Mouse (Mus musculus) lung, embryonic 14.5 days (tissue): ENCODE measurements around the gene Wbp1l. TPM values are rescaled to one million over a fixed set of nuclear protein-coding genes. Genes with fewer than 3 reads are reported as not detected.
A peak's percentile ranks its signal among the peaks of the same experiment; 100 is the strongest.

Experiments used
- ATAC-seq: fragments of 200-750 bp; cut with Nextera tagmentation; 2 replicates; pipeline ENCODE4 v1.8.0; 2017; ENCODE audit warnings: mild to moderate bottlenecking, moderate TSS enrichment, moderate library complexity; ENCODE audit not compliant: insufficient read depth
- DNase-seq: peaks from one replicate; pipeline ENCODE4 v3.0.0-alpha.2; 2015
- H3K27ac ChIP-seq: fragments of 300-500 bp; sonication (generic); 2 replicates; pipeline ENCODE4 v1.5.1; 2014; ENCODE audit warnings: low read depth, mild to moderate bottlenecking, moderate library complexity
- H3K27me3 ChIP-seq: fragments of 300-500 bp; sonication (generic); 2 replicates; pipeline ENCODE4 v1.6.1; 2014; ENCODE audit warnings: low read length, control low read depth; ENCODE audit not compliant: insufficient read depth
- H3K36me3 ChIP-seq: fragments of 300-500 bp; sonication (generic); 2 replicates; pipeline ENCODE4 v1.6.1; 2014; ENCODE audit warnings: control low read depth; ENCODE audit not compliant: insufficient read depth
- H3K4me1 ChIP-seq: fragments of 300-500 bp; sonication (generic); 2 replicates; pipeline ENCODE4 v1.6.1; 2014; ENCODE audit warnings: antibody characterized with exemption, control low read depth; ENCODE audit not compliant: insufficient read depth
- H3K4me2 ChIP-seq: fragments of 300-500 bp; sonication (generic); 2 replicates; pipeline ENCODE4 v1.6.1; 2014; ENCODE audit warnings: mild to moderate bottlenecking
- H3K4me3 ChIP-seq: fragments of 300-500 bp; sonication (generic); 2 replicates; pipeline ENCODE4 v1.5.1; 2014; ENCODE audit warnings: low read depth, low read length
- H3K9ac ChIP-seq: fragments of 300-500 bp; sonication (generic); 2 replicates; pipeline ENCODE4 v1.6.1; 2014
- H3K9me3 ChIP-seq: fragments of 300-500 bp; sonication (generic); 2 replicates; pipeline ENCODE4 v1.6.1; 2016; ENCODE audit warnings: low read depth, low read length, control low read depth
- CTCF ChIP-seq: IDR thresholded peaks from 2 replicates; pipeline ENCODE4 v1.5.1; 2016; ENCODE audit warnings: antibody characterized with exemption, low read depth
- WGBS: fragments of 180-500 bp; shearing (Covaris S2); extraction: QIAGEN DNeasy Blood & Tissue Kit; methylation state at CpG from one replicate; pipeline ENCODE4 v1.1.7; 2014; 5-methylcytosine and 5-hydroxymethylcytosine counted together
- polyA plus RNA-seq: library from polyadenylated mRNA; unstranded; fragments of >200 nt; fragmentation: Nextera tagmentation; extraction: Ambion mirVana; gene quantifications from 2 replicates; pipeline ENCODE4 v1.2.1, GENCODE M21; 2014

Wbp1l gene
- polyA plus RNA-seq, 1 experiment from 2014 or later: 43.1 TPM

- H3K27me3 ChIP-seq: no peaks in the 10 kb centered on the region
- no peak overlapping the region for H3K9ac ChIP-seq
- DNase-seq (no peak), ATAC-seq (no peak)
- TF ChIP-seq CTCF: no peak
- no peak overlapping the region for H3K27ac ChIP-seq
- 81% methylated on average over 4 of the region's 4 CpGs for WGBS
- peaks cover 12% of the 10 kb centered on the region for H3K36me3 ChIP-seq
- H3K4me3 ChIP-seq: peak overlapping the region; percentile 72
- no peaks in the 10 kb centered on the region for H3K9me3 ChIP-seq
- H3K4me2 ChIP-seq: peak overlapping the region; percentile 48
- H3K4me1 ChIP-seq: 0 out of 2 replicates have a peak, but pooled peaks cover 3% of the 10 kb centered on the region
Measured at GRCm38 (mm10) chr19:46598187-46598586, 697 bp upstream of the Wbp1l start.

DNA sequence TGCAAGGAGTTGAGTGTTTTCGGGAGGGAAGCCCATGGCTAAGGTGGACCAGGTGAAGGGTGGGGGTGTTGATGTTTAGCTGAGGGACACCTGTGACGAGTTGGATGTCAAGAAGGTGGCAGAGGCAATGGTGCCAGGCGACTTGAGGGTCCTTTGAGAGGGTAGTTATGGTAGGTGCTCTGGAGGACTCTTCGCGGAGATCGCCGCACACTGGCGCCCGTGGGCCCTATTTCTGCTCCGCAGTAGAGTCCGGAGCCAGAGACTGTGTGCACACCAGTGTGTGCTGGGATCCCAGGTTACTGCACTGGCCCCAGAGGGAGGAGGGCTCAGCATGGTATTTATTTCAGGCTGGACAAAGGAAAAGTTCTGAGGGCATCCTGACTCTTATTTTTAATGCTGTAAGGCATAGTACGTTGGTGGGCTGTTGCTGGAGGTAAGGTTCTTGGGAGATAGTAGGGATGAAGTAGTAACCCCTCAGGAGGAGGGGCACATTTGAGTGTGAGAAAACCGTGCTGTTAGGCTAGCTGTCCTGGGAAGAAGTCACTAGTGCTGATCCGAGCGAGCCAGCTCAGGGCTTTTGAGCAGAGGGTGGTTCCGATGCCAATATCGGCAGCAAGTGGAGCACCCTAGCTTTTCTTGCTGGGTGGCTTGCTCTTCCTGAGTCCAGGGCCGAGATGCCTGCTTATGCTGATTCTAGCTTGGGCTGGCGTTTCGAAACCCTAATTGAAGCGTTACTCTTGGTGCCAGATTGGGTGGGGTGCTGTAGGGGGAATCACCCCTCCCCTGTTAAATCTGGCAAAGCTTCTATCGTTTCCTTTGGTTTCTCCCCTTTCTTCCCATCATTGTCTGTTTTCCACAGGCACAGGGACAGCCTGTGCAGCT, 732 bp downstream of the Wbp1l start:
- 0 out of 2 replicates have a peak overlapping the region, but pooled peaks have one; percentile 33 for H3K27ac ChIP-seq
- 13% methylated on average over 22 of the region's 22 CpGs for WGBS

GRCm38 (mm10) chr19:46600371-46600770, 1.5 kb downstream of the Wbp1l start:
- Histone ChIP-seq H3K4me1 (0 out of 2 replicates have a peak, but pooled peaks cover 3% of the 10 kb centered on the region), H3K4me3 (peak overlapping the region; percentile 72; the same call in 1 of the 2 replicates), H3K9ac (no peak overlapping the region), H3K27me3 (no peaks in the 10 kb centered on the region), H3K9me3 (no peaks in the 10 kb centered on the region), H3K4me2 (peak overlapping the region; percentile 89), H3K36me3 (peaks cover 3% of the 10 kb centered on the region), H3K27ac (no peak overlapping the region)
- ATAC-seq (no peak), DNase-seq (no peak)
- no peak for TF ChIP-seq CTCF
- WGBS: 65% methylated on average over 4 of the region's 4 CpGs

More for the DNA sequence above, 732 bp downstream of the Wbp1l start:
- ATAC-seq: peak; percentile 25
- Histone ChIP-seq H3K9me3 (no peaks in the 10 kb centered on the region), H3K9ac (peak overlapping the region; percentile 72), H3K4me3 (peak overlapping the region; percentile 72), H3K36me3 (peaks cover 8% of the 10 kb centered on the region), H3K27me3 (no peaks in the 10 kb centered on the region), H3K4me2 (peak overlapping the region; percentile 89), H3K4me1 (0 out of 2 replicates have a peak, but pooled peaks cover 3% of the 10 kb centered on the region)
- DNase-seq: no peak
- TF ChIP-seq CTCF: no peak

DNA sequence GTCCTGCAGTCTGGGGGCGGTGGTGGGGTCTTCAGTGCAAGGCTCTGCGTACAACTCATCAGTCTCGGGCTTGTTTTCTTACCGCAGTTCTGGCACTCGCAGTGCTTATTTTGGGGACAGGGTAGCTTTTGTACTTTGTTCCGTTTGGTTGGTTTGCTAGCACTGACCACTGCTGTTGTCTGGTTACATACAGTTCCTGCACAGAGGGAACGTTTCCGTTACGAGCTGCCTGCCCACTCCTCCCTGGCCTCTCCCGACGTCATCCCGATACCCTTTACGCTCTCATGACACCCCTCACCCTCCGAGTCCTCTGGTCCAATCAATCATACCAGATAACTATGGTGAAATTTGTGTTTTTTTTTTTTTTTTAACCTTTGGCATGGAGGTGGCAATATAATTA, 2.6 kb downstream of the Wbp1l start:
- H3K27ac ChIP-seq: no peak overlapping the region
- H3K4me2 ChIP-seq: no peak overlapping the region
- no peaks in the 10 kb centered on the region for H3K9me3 ChIP-seq
- no peak overlapping the region for H3K4me3 ChIP-seq
- 0 out of 2 replicates have a peak, but pooled peaks cover 3% of the 10 kb centered on the region for H3K4me1 ChIP-seq
- peaks cover 6% of the 10 kb centered on the region; the same call in 1 of the 2 replicates for H3K36me3 ChIP-seq
- ATAC-seq (no peak), DNase-seq (no peak)
- no peak for TF ChIP-seq CTCF
- no peak overlapping the region for H3K9ac ChIP-seq
- 80% methylated on average over 14 of the region's 14 CpGs for WGBS
- no peaks in the 10 kb centered on the region for H3K27me3 ChIP-seq

DNA sequence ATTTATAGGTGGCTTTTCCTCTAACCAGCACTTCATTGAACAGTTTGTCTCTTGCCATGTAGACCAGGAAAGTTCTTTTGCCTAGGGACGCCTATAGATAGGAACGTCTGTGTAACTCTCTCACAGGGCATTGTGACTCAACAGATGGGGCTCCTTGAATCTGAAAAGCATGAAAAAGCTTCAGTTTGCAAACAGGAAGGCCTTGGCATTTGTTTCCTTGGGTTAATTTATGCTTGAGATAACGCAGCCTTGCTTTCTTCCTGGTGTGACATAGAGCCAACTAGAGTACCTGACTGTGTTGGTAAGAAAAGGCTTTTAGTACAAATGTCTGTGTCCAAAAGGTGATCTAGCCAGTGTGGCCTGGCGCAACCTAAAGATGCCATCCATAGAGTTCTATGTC, 3.5 kb downstream of the Wbp1l start:
- H3K9me3 ChIP-seq: no peaks in the 10 kb centered on the region
- no peak overlapping the region for H3K4me2 ChIP-seq
- DNase-seq: no peak
- 84% methylated on average over 4 of the region's 4 CpGs for WGBS
- no peak overlapping the region for H3K4me3 ChIP-seq
- ATAC-seq: no peak
- no peak for TF ChIP-seq CTCF
- no peak overlapping the region for H3K27ac ChIP-seq
- no peaks in the 10 kb centered on the region for H3K27me3 ChIP-seq
- H3K36me3 ChIP-seq: peaks cover 14% of the 10 kb centered on the region; the same call in 1 of the 2 replicates
- 0 out of 2 replicates have a peak, but pooled peaks cover 3% of the 10 kb centered on the region for H3K4me1 ChIP-seq
- no peak overlapping the region for H3K9ac ChIP-seq

DNA sequence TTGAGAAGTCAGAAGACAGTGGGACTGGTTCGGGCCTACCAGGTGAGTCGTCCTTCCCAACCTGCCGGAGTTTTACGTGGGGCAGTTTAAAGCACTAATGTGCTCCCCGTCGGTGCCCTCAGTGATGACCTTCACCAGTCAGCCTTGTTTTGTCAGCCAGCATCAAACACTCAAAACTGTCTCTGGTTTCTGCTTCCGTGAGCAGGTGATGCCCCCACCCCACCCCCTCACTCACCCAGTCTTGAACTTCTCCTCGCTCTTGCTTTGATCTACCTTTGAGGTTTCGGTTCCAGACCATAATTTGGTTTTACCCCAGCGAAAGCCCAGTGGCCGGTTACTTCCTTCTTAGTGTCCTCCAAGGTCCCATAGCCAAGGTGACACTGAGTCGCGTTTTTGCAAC, 7.8 kb downstream of the Wbp1l start:
- TF ChIP-seq CTCF: no peak
- H3K36me3 ChIP-seq: peaks cover 24% of the 10 kb centered on the region; the same call in 1 of the 2 replicates
- no peak overlapping the region for H3K4me2 ChIP-seq
- no peak for ATAC-seq
- 89% methylated on average over 13 of the region's 13 CpGs for WGBS
- H3K4me1 ChIP-seq: no peaks in the 10 kb centered on the region
- H3K27ac ChIP-seq: no peak overlapping the region
- no peaks in the 10 kb centered on the region for H3K27me3 ChIP-seq
- no peaks in the 10 kb centered on the region for H3K9me3 ChIP-seq
- H3K4me3 ChIP-seq: no peak overlapping the region
- no peak overlapping the region for H3K9ac ChIP-seq
- no peak for DNase-seq

DNA sequence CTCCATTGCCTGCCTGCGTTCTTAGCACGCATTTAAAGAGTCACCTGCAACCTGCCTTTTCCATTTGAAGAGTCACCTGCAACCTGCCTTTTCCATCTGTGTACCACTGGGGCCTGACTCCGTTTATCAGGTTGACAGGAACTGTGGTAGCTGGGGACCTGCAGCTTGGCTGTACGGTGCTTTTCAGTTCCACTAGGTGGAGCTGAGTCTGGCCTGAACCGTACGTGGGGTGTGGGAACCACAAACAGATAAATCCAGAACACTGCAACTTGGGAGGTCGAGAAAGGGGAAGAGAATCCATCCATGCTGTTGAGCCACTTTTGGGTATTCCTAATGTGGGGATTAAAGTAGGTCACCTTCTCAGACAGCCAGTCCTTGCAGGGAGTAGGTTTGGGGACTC, 8.5 kb downstream of the Wbp1l start:
- Histone ChIP-seq H3K4me2 (no peak overlapping the region), H3K4me1 (no peaks in the 10 kb centered on the region), H3K36me3 (peaks cover 24% of the 10 kb centered on the region; the same call in 1 of the 2 replicates), H3K4me3 (no peak overlapping the region), H3K9ac (no peak overlapping the region), H3K27me3 (no peaks in the 10 kb centered on the region), H3K9me3 (no peaks in the 10 kb centered on the region), H3K27ac (no peak overlapping the region)
- DNase-seq (peak; percentile 57), ATAC-seq (0 out of 2 replicates have a peak, but pooled peaks have one; percentile 24)
- WGBS: 55% methylated on average over 7 of the region's 7 CpGs
- peak; percentile 62 for TF ChIP-seq CTCF
